Mouse (Mus musculus) liver, embryonic 14.5 days (tissue): ENCODE measurements at regions not wholly inside any gene's neighbourhood (a gene's known extent, or its start where the extent isn't known, plus 50 kb on each side); places are given as distances from the start of the nearest gene placed in this dataset.

Source experiments
- CTCF ChIP-seq: IDR thresholded peaks from 2 replicates; pipeline ENCODE4 v1.5.1; 2016; ENCODE audit warnings: antibody characterized with exemption, low read depth, control low read depth
- EP300 ChIP-seq: IDR thresholded peaks from 2 replicates; pipeline ENCODE4 v1.6.1; 2016; ENCODE audit warnings: antibody characterized with exemption, low read depth

- TF ChIP-seq CTCF (peak; percentile 82), EP300 (no peak)
Observed at GRCm38 (mm10) chr4:84064614-84065456, 539.5 kb downstream of the Ccdc171 start.
